Mouse (Mus musculus) lung, embryonic 16.5 days (tissue): ENCODE results near the gene Hoxa10. TPM values are rescaled to one million over a fixed set of nuclear protein-coding genes. Genes with fewer than 3 reads are reported as not detected.

Experiments
- ATAC-seq: fragments of 200-750 bp; cut with Nextera tagmentation; 2 replicates; pipeline ENCODE4 v1.8.0; 2017; ENCODE audit warnings: low read depth, mild to moderate bottlenecking, moderate library complexity
- H3K27ac ChIP-seq: fragments of 300-500 bp; sonication (generic); 2 replicates; pipeline ENCODE4 v1.5.1; 2014; ENCODE audit warnings: mild to moderate bottlenecking, control low read depth, low read length
- H3K27me3 ChIP-seq: fragments of 300-500 bp; sonication (generic); 2 replicates; pipeline ENCODE4 v1.6.1; 2014; ENCODE audit warnings: low read depth, low read length, mixed read lengths; ENCODE audit not compliant: control insufficient read depth, insufficient read depth
- H3K36me3 ChIP-seq: fragments of 300-500 bp; sonication (generic); 2 replicates; pipeline ENCODE4 v1.6.1; 2014; ENCODE audit warnings: low read length; ENCODE audit not compliant: control insufficient read depth, insufficient read depth
- H3K4me1 ChIP-seq: fragments of 300-500 bp; sonication (generic); replicated peaks from 2 replicates; pipeline ENCODE4 v1.6.1; 2014; ENCODE audit warnings: low read length, mixed read lengths; ENCODE audit not compliant: control insufficient read depth, insufficient read depth
- H3K4me2 ChIP-seq: fragments of 300-500 bp; sonication (generic); 2 replicates; pipeline ENCODE4 v1.6.1; 2014; ENCODE audit warnings: low read depth, low read length, control low read depth
- H3K4me3 ChIP-seq: fragments of 300-500 bp; sonication (generic); 2 replicates; pipeline ENCODE4 v1.5.1; 2014; ENCODE audit warnings: mild to moderate bottlenecking, low read length, control low read depth
- H3K9ac ChIP-seq: fragments of 300-500 bp; sonication (generic); 2 replicates; pipeline ENCODE4 v1.6.1; 2014; ENCODE audit warnings: low read length, control low read depth
- H3K9me3 ChIP-seq: fragments of 300-500 bp; sonication (generic); 2 replicates; pipeline ENCODE4 v1.6.1; 2016; ENCODE audit warnings: low read length; ENCODE audit not compliant: control insufficient read depth
- WGBS: fragments of 180-500 bp; shearing (Covaris S2); extraction: QIAGEN DNeasy Blood & Tissue Kit; methylation state at CpG from one replicate; pipeline ENCODE4 v1.1.7; 2014; 5-methylcytosine and 5-hydroxymethylcytosine counted together
- polyA plus RNA-seq: library from polyadenylated mRNA; unstranded; fragments of >200 nt; fragmentation: Nextera tagmentation; extraction: Ambion mirVana; gene quantifications from 2 replicates; pipeline ENCODE4 v1.2.1, GENCODE M21; 2015

Hoxa10 gene
- polyA plus RNA-seq, 1 experiment from 2014 or later, result not detected

DNA sequence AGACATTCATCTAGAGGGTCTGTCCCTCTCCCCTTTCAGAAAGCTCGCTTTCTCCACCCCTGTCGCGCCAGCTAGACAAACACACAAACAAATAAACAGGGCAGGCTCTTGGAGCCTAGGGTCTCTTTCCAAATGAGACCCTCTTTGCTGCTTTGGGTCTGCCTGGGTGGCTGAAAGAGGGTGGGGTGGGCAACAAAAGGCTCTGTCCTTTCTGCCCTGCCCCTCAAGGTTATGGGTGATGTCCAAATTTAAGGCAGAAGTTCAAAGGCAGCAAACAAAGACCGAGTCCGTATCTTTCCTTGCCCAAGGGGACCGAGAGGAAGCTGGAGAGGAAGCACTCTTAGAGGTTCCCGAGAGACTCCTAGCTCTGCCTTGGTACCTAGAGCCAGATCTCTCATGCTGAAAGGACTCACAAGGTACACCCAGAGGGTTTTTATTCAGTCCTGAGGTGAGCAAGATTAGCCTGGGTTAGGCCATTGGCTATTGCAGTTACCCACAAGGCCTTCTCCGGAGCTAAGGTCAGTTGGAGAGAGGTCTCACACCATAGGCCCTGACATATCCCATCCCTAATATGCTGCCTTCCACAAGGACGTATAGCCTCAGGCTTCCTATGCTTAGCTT, 457 bp upstream of the Hoxa10 start:
- no peak for ATAC-seq
- peaks cover 2% of the 10 kb centered on the region; the same call in 1 of the 2 replicates for H3K4me1 ChIP-seq
- no peak overlapping the region for H3K4me2 ChIP-seq
- WGBS, result 9% methylated on average over 9 of the region's 9 CpGs
- no peak overlapping the region for H3K4me3 ChIP-seq
- H3K36me3 ChIP-seq, result no peaks in the 10 kb centered on the region
- H3K9ac ChIP-seq, result no peak overlapping the region
- H3K27me3 ChIP-seq, result peaks cover 92% of the 10 kb centered on the region
- no peaks in the 10 kb centered on the region for H3K9me3 ChIP-seq
- no peak overlapping the region for H3K27ac ChIP-seq

DNA sequence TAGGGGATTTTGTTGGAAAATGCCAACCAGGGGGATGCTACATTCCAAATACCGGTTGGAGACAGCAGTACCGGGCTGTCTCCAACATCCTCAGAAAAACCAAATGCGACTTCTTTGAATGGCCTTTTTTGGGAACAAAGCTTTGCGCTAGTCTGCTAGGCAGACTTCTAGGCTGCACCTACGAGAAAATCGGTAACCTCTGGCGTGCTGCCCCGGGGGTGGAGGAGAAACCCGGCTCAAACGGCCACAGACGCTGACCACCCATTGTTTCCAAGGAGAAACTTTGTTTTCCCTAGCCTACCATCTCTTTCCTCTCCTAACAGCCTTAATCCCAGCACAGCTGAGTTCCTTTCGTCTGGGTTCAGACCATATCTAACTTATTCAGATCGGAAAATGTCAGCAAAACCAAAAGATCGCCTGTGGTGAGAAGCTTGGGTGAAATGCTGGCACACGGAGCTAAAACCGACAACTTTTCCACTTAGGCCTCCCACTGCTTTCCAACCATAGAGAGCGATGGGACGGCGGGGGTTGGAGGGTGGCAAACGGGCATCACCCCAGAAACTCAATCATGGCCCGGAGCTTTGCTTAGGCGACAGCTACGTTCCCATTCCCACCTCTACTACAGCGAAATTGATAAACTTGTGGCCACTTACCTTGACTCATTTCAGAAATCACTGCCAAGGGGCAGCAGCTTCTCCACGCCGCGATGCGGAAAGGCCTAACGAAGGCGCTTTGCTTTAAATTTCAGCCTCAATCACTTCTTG, 847 bp downstream of the Hoxa10 start:
- ATAC-seq, result no peak
- H3K4me1 ChIP-seq, result no peaks in the 10 kb centered on the region; the same call in 1 of the 2 replicates
- 3% methylated on average over 30 of the region's 30 CpGs for WGBS
- no peak overlapping the region for H3K27ac ChIP-seq
- H3K9ac ChIP-seq, result no peak overlapping the region
- H3K4me2 ChIP-seq, result peak overlapping the region; percentile 15; the same call in 1 of the 2 replicates
- H3K4me3 ChIP-seq, result no peak overlapping the region
- H3K9me3 ChIP-seq, result no peaks in the 10 kb centered on the region
- H3K27me3 ChIP-seq, result peaks cover 92% of the 10 kb centered on the region
- no peaks in the 10 kb centered on the region for H3K36me3 ChIP-seq

DNA sequence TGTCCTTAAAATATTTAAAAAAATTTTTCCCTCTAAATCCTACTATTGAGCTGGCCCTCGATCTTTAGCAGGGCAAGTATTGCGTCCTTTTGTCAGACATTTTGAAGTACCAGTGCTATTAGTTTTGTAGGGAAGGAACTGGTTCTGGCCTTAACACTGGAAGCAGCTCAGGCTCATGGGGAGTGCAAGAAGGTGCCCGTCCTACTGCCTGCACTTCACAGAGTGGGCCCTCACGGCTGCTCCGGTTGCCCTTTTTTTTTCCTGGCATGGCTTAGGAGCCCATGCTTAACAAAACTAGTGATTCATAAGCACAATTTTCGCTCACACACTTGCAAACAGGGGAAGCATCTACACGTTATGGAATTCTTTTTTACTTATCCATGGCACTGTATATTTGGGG, 1.7 kb downstream of the Hoxa10 start:
- no peak overlapping the region for H3K4me2 ChIP-seq
- H3K27ac ChIP-seq, result no peak overlapping the region
- no peak overlapping the region for H3K4me3 ChIP-seq
- peaks cover 92% of the 10 kb centered on the region for H3K27me3 ChIP-seq
- ATAC-seq, result no peak
- no peak overlapping the region for H3K9ac ChIP-seq
- no peaks in the 10 kb centered on the region; the same call in 1 of the 2 replicates for H3K4me1 ChIP-seq
- H3K9me3 ChIP-seq, result no peaks in the 10 kb centered on the region
- WGBS, result 5% methylated on average over 7 of the region's 7 CpGs
- H3K36me3 ChIP-seq, result no peaks in the 10 kb centered on the region

- Histone ChIP-seq H3K27ac (no peak overlapping the region), H3K4me2 (no peak overlapping the region), H3K4me1 (no peaks in the 10 kb centered on the region; the same call in 1 of the 2 replicates), H3K27me3 (peaks cover 92% of the 10 kb centered on the region), H3K36me3 (no peaks in the 10 kb centered on the region), H3K9ac (no peak overlapping the region), H3K4me3 (no peak overlapping the region), H3K9me3 (no peaks in the 10 kb centered on the region)
- ATAC-seq, result no peak
- 4% methylated on average over 7 of the region's 7 CpGs for WGBS
Observed at GRCm38 (mm10) chr6:52238155-52238545, 2.5 kb downstream of the Hoxa10 start.

- 9% methylated on average over 10 of the region's 10 CpGs for WGBS
- H3K27ac ChIP-seq, result no peak overlapping the region
- H3K4me3 ChIP-seq, result no peak overlapping the region
- no peaks in the 10 kb centered on the region; the same call in 1 of the 2 replicates for H3K4me1 ChIP-seq
- peaks cover 91% of the 10 kb centered on the region for H3K27me3 ChIP-seq
- H3K4me2 ChIP-seq, result no peak overlapping the region
- ATAC-seq, result no peak
- H3K9ac ChIP-seq, result no peak overlapping the region
- H3K36me3 ChIP-seq, result no peaks in the 10 kb centered on the region
- H3K9me3 ChIP-seq, result no peaks in the 10 kb centered on the region
Observed at GRCm38 (mm10) chr6:52237346-52238154, 3.1 kb downstream of the Hoxa10 start.

DNA sequence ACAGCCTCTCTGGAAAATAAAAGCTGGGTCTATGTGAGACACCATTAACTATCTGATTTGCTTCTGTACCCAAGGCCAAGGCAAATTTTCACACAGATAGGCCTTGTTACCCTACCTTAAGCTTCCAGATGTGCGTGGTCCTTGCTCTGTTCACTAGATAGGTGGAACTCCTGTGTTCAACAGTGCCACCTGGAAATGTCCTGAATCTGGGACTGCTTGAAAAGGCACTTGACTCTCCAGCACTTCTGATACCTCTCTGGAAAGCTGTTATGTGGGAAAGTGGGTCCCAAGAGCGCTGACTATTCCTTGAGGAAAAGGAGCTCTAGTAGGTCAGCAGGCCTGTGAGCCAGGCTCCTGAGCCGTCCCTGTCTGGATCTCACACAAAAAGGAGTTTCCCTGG, 3.8 kb downstream of the Hoxa10 start:
- Histone ChIP-seq H3K27me3 (peaks cover 92% of the 10 kb centered on the region), H3K4me1 (no peaks in the 10 kb centered on the region; the same call in 1 of the 2 replicates), H3K4me3 (no peak overlapping the region), H3K9ac (no peak overlapping the region), H3K27ac (no peak overlapping the region), H3K9me3 (no peaks in the 10 kb centered on the region), H3K4me2 (no peak overlapping the region), H3K36me3 (no peaks in the 10 kb centered on the region)
- WGBS, result 19% methylated on average over 3 of the region's 3 CpGs
- no peak for ATAC-seq

- Histone ChIP-seq H3K4me1 (no peaks in the 10 kb centered on the region; the same call in 1 of the 2 replicates), H3K27ac (no peak overlapping the region), H3K4me3 (no peak overlapping the region), H3K9ac (no peak overlapping the region), H3K4me2 (no peak overlapping the region), H3K9me3 (no peaks in the 10 kb centered on the region), H3K27me3 (peaks cover 88% of the 10 kb centered on the region), H3K36me3 (no peaks in the 10 kb centered on the region)
- WGBS, result 18% methylated on average over 6 of the region's 6 CpGs
- no peak for ATAC-seq
Observed at GRCm38 (mm10) chr6:52235866-52236265, 4.8 kb downstream of the Hoxa10 start.

GRCm38 (mm10) chr6:52235267-52235666, 5.4 kb downstream of the Hoxa10 start:
- ATAC-seq, result no peak
- H3K4me3 ChIP-seq, result no peak overlapping the region

More at GRCm38 (mm10) chr6:52235267-52235666, 5.4 kb downstream of the Hoxa10 start:
- no peaks in the 10 kb centered on the region for H3K9me3 ChIP-seq
- no peaks in the 10 kb centered on the region for H3K36me3 ChIP-seq
- peaks cover 89% of the 10 kb centered on the region for H3K27me3 ChIP-seq
- peaks cover 2% of the 10 kb centered on the region; the same call in 1 of the 2 replicates for H3K4me1 ChIP-seq
- H3K9ac ChIP-seq, result no peak overlapping the region
- no peak overlapping the region for H3K4me2 ChIP-seq
- no peak overlapping the region for H3K27ac ChIP-seq
- 27% methylated on average over 9 of the region's 9 CpGs for WGBS
